29 mouse cellular contexts compared by ENCODE assay signal in genomic region chr2:31724730-31725490, GRCm38 (mm10). TPM values are rescaled to one million over a fixed set of nuclear protein-coding genes. Genes with fewer than 3 reads are reported as not detected.
DNase-seq lines count a peak whose midpoint lies in the region; ATAC-seq lines count a peak whose summit lies in the region.
"Had no signal": no experiment of that assay in that cellular context is flagged by ENCODE, and none has a peak within 500 bp of the region (broad histone marks: within the 10 kb centered on the region; RNA-seq: fewer than 3 reads in every experiment).

No protein-coding gene starts in this region.

- H3K27ac ChIP-seq in liver, embryonic 11.5 days (ENCODE audit: low read depth, low read length): no peak overlapping the region
- no peak overlapping the region for H3K27ac ChIP-seq in liver, embryonic 16.5 days (ENCODE audit: low read length)
- H3K27ac ChIP-seq in midbrain, embryonic 14.5 days (replicated peaks; ENCODE audit: low read depth, low read length): no peak overlapping the region
- H3K27ac ChIP-seq: embryonic facial prominence, embryonic 10.5 days; embryonic facial prominence, embryonic 15.5 days; forebrain, embryonic 13.5 days; hindbrain, embryonic 13.5 days; limb, embryonic 12.5 days; stomach, embryonic 15.5 days had no signal

- H3K4me1 ChIP-seq in liver, embryonic 11.5 days (replicated peaks; ENCODE audit: control insufficient read depth, insufficient read depth, low read length): peaks cover 18% of the 10 kb centered on the region
- H3K4me1 ChIP-seq in liver, embryonic 16.5 days (ENCODE audit: control insufficient read depth, low read depth, low read length): peaks cover 9% of the 10 kb centered on the region
- H3K4me1 ChIP-seq in midbrain, embryonic 14.5 days (ENCODE audit: control insufficient read depth, insufficient read depth, low read length): no peaks in the 10 kb centered on the region
- H3K4me1 ChIP-seq: limb, embryonic 12.5 days had no signal

- WGBS in liver, embryonic 11.5 days: 71% methylated on average over 7 of the region's 7 CpGs
- 51% methylated on average over 7 of the region's 7 CpGs for WGBS in liver, embryonic 16.5 days (ENCODE audit: insufficient replicate concordance)
- 92% methylated on average over 7 of the region's 7 CpGs for WGBS in midbrain, embryonic 14.5 days

- ATAC-seq in liver, embryonic 11.5 days (replicated peaks; ENCODE audit: low FRiP score): peak; percentile 84
- peak; percentile 68 for ATAC-seq in liver, embryonic 16.5 days (ENCODE audit: low read depth)
- ATAC-seq in midbrain, embryonic 14.5 days (ENCODE audit: low FRiP score, low TSS enrichment): no peak
- ATAC-seq: forebrain, embryonic 13.5 days; intestine, embryonic 16.5 days; lung, postnatal 0 days; midbrain, embryonic 16.5 days had no signal

- H3K36me3 ChIP-seq in liver, embryonic 11.5 days (ENCODE audit: control insufficient read depth, insufficient read depth, low read length): no peaks in the 10 kb centered on the region
- H3K36me3 ChIP-seq in liver, embryonic 16.5 days (ENCODE audit: control insufficient read depth, insufficient read depth): no peaks in the 10 kb centered on the region
- H3K36me3 ChIP-seq in midbrain, embryonic 14.5 days (ENCODE audit: control insufficient read depth, insufficient read depth, low read length): no peaks in the 10 kb centered on the region
- H3K36me3 ChIP-seq: embryonic facial prominence, embryonic 15.5 days; hindbrain, embryonic 13.5 days; limb, embryonic 12.5 days; stomach, embryonic 15.5 days had no signal

- no peaks in the 10 kb centered on the region for H3K27me3 ChIP-seq in liver, embryonic 11.5 days (replicated peaks; ENCODE audit: control insufficient read depth, insufficient read depth, low read length)
- no peaks in the 10 kb centered on the region for H3K27me3 ChIP-seq in liver, embryonic 16.5 days (ENCODE audit: control insufficient read depth, insufficient read depth, low read depth, low read length)
- H3K27me3 ChIP-seq in midbrain, embryonic 14.5 days (ENCODE audit: control insufficient read depth, insufficient read depth, low read length): no peaks in the 10 kb centered on the region
- H3K27me3 ChIP-seq: CH12.LX; embryonic facial prominence, embryonic 15.5 days; forebrain, embryonic 13.5 days; hindbrain, embryonic 13.5 days; limb, embryonic 12.5 days; stomach, embryonic 15.5 days had no signal

- no peak overlapping the region for H3K4me2 ChIP-seq in liver, embryonic 11.5 days
- no peak overlapping the region for H3K4me2 ChIP-seq in liver, embryonic 16.5 days (ENCODE audit: low read depth, low read length)
- H3K4me2 ChIP-seq in midbrain, embryonic 14.5 days (ENCODE audit: low read length): no peak overlapping the region
- H3K4me2 ChIP-seq: embryonic facial prominence, embryonic 15.5 days; forebrain, embryonic 13.5 days; hindbrain, embryonic 13.5 days; limb, embryonic 12.5 days; stomach, embryonic 15.5 days had no signal

- H3K9me3 ChIP-seq in liver, embryonic 11.5 days (ENCODE audit: control insufficient read depth, low read length): no peaks in the 10 kb centered on the region
- no peaks in the 10 kb centered on the region for H3K9me3 ChIP-seq in liver, embryonic 16.5 days (replicated peaks; ENCODE audit: control insufficient read depth, low read length)
- H3K9me3 ChIP-seq in midbrain, embryonic 14.5 days (ENCODE audit: control insufficient read depth, low read length): no peaks in the 10 kb centered on the region
- H3K9me3 ChIP-seq: embryonic facial prominence, embryonic 10.5 days; embryonic facial prominence, embryonic 15.5 days; forebrain, embryonic 13.5 days; hindbrain, embryonic 13.5 days; limb, embryonic 12.5 days; stomach, embryonic 15.5 days had no signal

- no peak overlapping the region for H3K4me3 ChIP-seq in liver, embryonic 11.5 days (ENCODE audit: low read depth, low read length)
- no peak overlapping the region for H3K4me3 ChIP-seq in liver, embryonic 16.5 days (ENCODE audit: low read depth, low read length)
- H3K4me3 ChIP-seq in midbrain, embryonic 14.5 days (replicated peaks; ENCODE audit: low read depth, low read length): no peak overlapping the region
- H3K4me3 ChIP-seq: embryonic facial prominence, embryonic 10.5 days; embryonic facial prominence, embryonic 15.5 days; forebrain, embryonic 13.5 days; hindbrain, embryonic 13.5 days; limb, embryonic 12.5 days; stomach, embryonic 15.5 days had no signal

- no peak overlapping the region for H3K9ac ChIP-seq in liver, embryonic 11.5 days (ENCODE audit: low read depth, low read length)
- H3K9ac ChIP-seq in liver, embryonic 16.5 days (ENCODE audit: low read depth, low read length): no peak overlapping the region
- no peak overlapping the region for H3K9ac ChIP-seq in midbrain, embryonic 14.5 days (replicated peaks; ENCODE audit: low read length)
- H3K9ac ChIP-seq: embryonic facial prominence, embryonic 15.5 days; forebrain, embryonic 13.5 days; hindbrain, embryonic 13.5 days; limb, embryonic 12.5 days; stomach, embryonic 15.5 days had no signal

- peak; percentile 44 for DNase-seq in MEL-GATA-1-ER (ENCODE audit: extremely low read depth, low read depth)
- no peak for DNase-seq in liver, embryonic 11.5 days (ENCODE audit: low spot score)
- DNase-seq in kidney, adult 9 months: no peak
- DNase-seq in midbrain, embryonic 14.5 days: no peak
- no peak for DNase-seq in cerebellum, adult 9-11 months
- no peak for DNase-seq in left cerebral cortex, adult 11 months (ENCODE audit: low spot score)
- DNase-seq: adrenal gland, adult 2 months; adrenal gland, postnatal 36 days; cerebellum, adult 11 months; cerebellum, postnatal 10 days; gastrocnemius, postnatal 10 days; heart, postnatal 36 days; kidney, adult 8-10 months; kidney, postnatal 14 days; layer of hippocampus, adult 9-11 months; lung, adult 18-20 months; lung, postnatal 4 days; right cerebral cortex, postnatal 25 days had no signal

RNA-seq across cellular contexts. Expression of gene Abl1, which starts 36.7 kb away (rescaled TPM):
- polyA plus RNA-seq in liver, embryonic 11.5 days (2014; fragmentation: Nextera tagmentation; extraction: Ambion mirVana): 26.7 and 28.9 TPM in 2 replicates
- polyA plus RNA-seq in liver, embryonic 16.5 days (2015; fragmentation: Nextera tagmentation; extraction: Ambion mirVana): 5.8 and 6.7 TPM in 2 replicates
- polyA plus RNA-seq in midbrain, embryonic 14.5 days (2014; fragmentation: Nextera tagmentation; extraction: Ambion mirVana): 19.6 and 27.6 TPM in 2 replicates

RNA-seq across cellular contexts. Expression of gene Exosc2, which starts 54.4 kb away (rescaled TPM):
- 86.0 and 96.1 TPM in 2 replicates for polyA plus RNA-seq in liver, embryonic 11.5 days (2014; fragmentation: Nextera tagmentation; extraction: Ambion mirVana)
- 24.9 and 25.6 TPM in 2 replicates for polyA plus RNA-seq in liver, embryonic 16.5 days (2015; fragmentation: Nextera tagmentation; extraction: Ambion mirVana)
- polyA plus RNA-seq in midbrain, embryonic 14.5 days (2014; fragmentation: Nextera tagmentation; extraction: Ambion mirVana): 31.1 and 33.9 TPM in 2 replicates
